Mouse (Mus musculus) gastrocnemius, adult 2 months (tissue): ENCODE results near the gene Hdac4. TPM values are rescaled to one million over a fixed set of nuclear protein-coding genes. Genes with fewer than 3 reads are reported as not detected.

ENCODE experiments used
- DNase-seq: peaks from one replicate; pipeline ENCODE4 v3.0.0; 2022
- H3K27ac ChIP-seq: fragments of 200-600 bp; 2 replicates; pipeline ENCODE4 v1.8.1; 2022; ENCODE audit warnings: mild to moderate bottlenecking
- H3K4me3 ChIP-seq: fragments of 200-600 bp; 2 replicates; pipeline ENCODE4 v1.8.1; 2022; ENCODE audit warnings: mild to moderate bottlenecking, moderate library complexity
- CTCF ChIP-seq: fragments of 200-600 bp; IDR thresholded peaks from 2 replicates; pipeline ENCODE4 v1.8.1; 2022; ENCODE audit warnings: antibody characterized with exemption, mild to moderate bottlenecking, moderate library complexity
- intact Hi-C: fragments of 180-260 bp; cut with DNase I; formaldehyde crosslinking; loops from one replicate; pipeline ENCODE4 v1.15.1; 2025
- total RNA-seq, 2 experiments: library from RNA; stranded (reverse); gene quantifications; 2 replicates each; pipeline ENCODE4 v1.2.3; 2021

Hdac4 gene
- total RNA-seq, 2 experiments from 2014 or later, result 41.8 to 66.3 TPM

- intact Hi-C loops, result no loop called here
- TF ChIP-seq CTCF, result no peak
- DNase-seq, result peak; percentile 15
- H3K27ac ChIP-seq, result no peak overlapping the region
- H3K4me3 ChIP-seq, result no peak overlapping the region
Measured at GRCm38 (mm10) chr1:92061198-92062073, 134.1 kb downstream of the Hdac4 start.

- no peak for TF ChIP-seq CTCF
- no peak for DNase-seq
- Histone ChIP-seq H3K4me3 (no peak overlapping the region), H3K27ac (peak overlapping the region; percentile 31; the same call in 1 of the 2 replicates)
- intact Hi-C loops, result no loop called here
Measured at GRCm38 (mm10) chr1:92060532-92061064, 134.9 kb downstream of the Hdac4 start.

- no peak for DNase-seq
- Histone ChIP-seq H3K27ac (peak overlapping the region; percentile 20; the same call in 1 of the 2 replicates), H3K4me3 (no peak overlapping the region)
- TF ChIP-seq CTCF, result no peak
- intact Hi-C loops, result no loop called here
Measured at GRCm38 (mm10) chr1:92059571-92059970, 135.9 kb downstream of the Hdac4 start.

- Histone ChIP-seq H3K4me3 (no peak overlapping the region), H3K27ac (peak overlapping the region; percentile 20; the same call in 1 of the 2 replicates)
- intact Hi-C loops, result no loop called here
- DNase-seq, result peak; percentile 8
- no peak for TF ChIP-seq CTCF
Measured at GRCm38 (mm10) chr1:92058731-92059425, 136.6 kb downstream of the Hdac4 start.

GRCm38 (mm10) chr1:92057068-92057467 lies 138.4 kb downstream of the Hdac4 start:
- H3K27ac ChIP-seq, result peak overlapping the region; percentile 71
- H3K4me3 ChIP-seq, result no peak overlapping the region; the same call in 1 of the 2 replicates
- intact Hi-C loops, result no loop called here
- DNase-seq, result peak; percentile 45
- TF ChIP-seq CTCF, result no peak

- DNase-seq, result peak; percentile 34
- Histone ChIP-seq H3K27ac (peak overlapping the region; percentile 71), H3K4me3 (no peak overlapping the region; the same call in 1 of the 2 replicates)
- no peak for TF ChIP-seq CTCF
- intact Hi-C loops, result no loop called here
Measured at GRCm38 (mm10) chr1:92055149-92055548, 140.3 kb downstream of the Hdac4 start.

GRCm38 (mm10) chr1:92052190-92052589 lies 143.3 kb downstream of the Hdac4 start:
- no peak for TF ChIP-seq CTCF
- intact Hi-C loops, result loop anchor here (5.0 kb wide), 1 partner anchor 35 kb away; no protein-coding TSS in a partner anchor
- Histone ChIP-seq H3K4me3 (no peak overlapping the region), H3K27ac (peak overlapping the region; percentile 59)
- peak; percentile 51 for DNase-seq

- Histone ChIP-seq H3K4me3 (no peak overlapping the region), H3K27ac (peak overlapping the region; percentile 59)
- intact Hi-C loops, result loop anchor here (5.0 kb wide), 1 partner anchor 36 kb away; no protein-coding TSS in a partner anchor
- no peak for TF ChIP-seq CTCF
- peak; percentile 18 for DNase-seq
Measured at GRCm38 (mm10) chr1:92051489-92052062, 143.9 kb downstream of the Hdac4 start.

GRCm38 (mm10) chr1:92050992-92051391 lies 144.5 kb downstream of the Hdac4 start:
- intact Hi-C loops, result loop anchor here (5.0 kb wide), 1 partner anchor 36 kb away; no protein-coding TSS in a partner anchor
- Histone ChIP-seq H3K27ac (peak overlapping the region; percentile 59), H3K4me3 (no peak overlapping the region)
- DNase-seq, result no peak
- TF ChIP-seq CTCF, result no peak

GRCm38 (mm10) chr1:92050566-92050965 lies 144.9 kb downstream of the Hdac4 start:
- peak; percentile 24 for DNase-seq
- TF ChIP-seq CTCF, result no peak
- intact Hi-C loops, result loop anchor here (5.0 kb wide), 1 partner anchor 37 kb away; no protein-coding TSS in a partner anchor
- peak overlapping the region; percentile 59 for H3K27ac ChIP-seq
- H3K4me3 ChIP-seq, result no peak overlapping the region

GRCm38 (mm10) chr1:92048415-92049354 lies 146.8 kb downstream of the Hdac4 start:
- no peak for TF ChIP-seq CTCF
- intact Hi-C loops, result no loop called here
- H3K27ac ChIP-seq, result peak overlapping the region; percentile 81
- H3K4me3 ChIP-seq, result no peak overlapping the region
- peak; percentile 73 for DNase-seq
